ENCODE assay signal across 7 mouse cellular contexts in genomic region chr11:60728260-60728761, GRCm38 (mm10). TPM values are rescaled to one million over a fixed set of nuclear protein-coding genes. Genes with fewer than 3 reads are reported as not detected.
A peak's percentile ranks its signal among the peaks of the same experiment; 100 is the strongest.
DNase-seq lines count a peak whose midpoint lies in the region; ATAC-seq lines count a peak whose summit lies in the region.

Gene Mief2, plus strand, starts transcription at chr11:60728398.

- peak within 1 kb of the TSS; percentile 78 for H3K4me2 ChIP-seq in intestine, embryonic 15.5 days (replicated peaks)

- DNase-seq in adrenal gland, adult 2 months: peak; percentile 96
- peak; percentile 90 for DNase-seq in embryo, embryonic 11.5 days (ENCODE audit: low read depth, low spot score)
- peak; percentile 92 for DNase-seq in gastrocnemius, postnatal 36 days
- DNase-seq in left cerebral cortex, postnatal 25 days (ENCODE audit: low spot score in 2 of 2): peak; percentile 95 to 98
- peak; percentile 94 for DNase-seq in midbrain, embryonic 10.5 days (ENCODE audit: low spot score)
- peak; percentile 91 for DNase-seq in right cerebral cortex, postnatal 4 days

- peak within 1 kb of the TSS; percentile 90 for H3K9ac ChIP-seq in intestine, embryonic 15.5 days

- H3K4me1 ChIP-seq in intestine, embryonic 15.5 days (replicated peaks): peaks cover 21% of the 10 kb centered on the region
- H3K4me1 ChIP-seq in midbrain, embryonic 10.5 days: peaks cover 35% of the 10 kb centered on the region

- peaks cover 23% of the 10 kb centered on the region; the same call in 1 of the 2 replicates for H3K36me3 ChIP-seq in intestine, embryonic 15.5 days
- H3K36me3 ChIP-seq in midbrain, embryonic 10.5 days: peaks cover 51% of the 10 kb centered on the region

- no peaks in the 10 kb centered on the region for H3K27me3 ChIP-seq in intestine, embryonic 15.5 days (replicated peaks)
- no peaks in the 10 kb centered on the region for H3K27me3 ChIP-seq in midbrain, embryonic 10.5 days (ENCODE audit: low read depth, poor library complexity, severe bottlenecking)

- WGBS in intestine, embryonic 15.5 days: under 1% methylated on average over 44 of the region's 44 CpGs
- under 1% methylated on average over 44 of the region's 44 CpGs for WGBS in midbrain, embryonic 10.5 days

- H3K27ac ChIP-seq in intestine, embryonic 15.5 days: peak within 1 kb of the TSS; percentile 91
- peak within 1 kb of the TSS; percentile 92 for H3K27ac ChIP-seq in midbrain, embryonic 10.5 days (replicated peaks)

- intact Hi-C loops in gastrocnemius, postnatal 36 days (cut with DNase I): no loop called here
- intact Hi-C loops in left cerebral cortex, postnatal 25 days (cut with DNase I): no loop called here

- H3K9me3 ChIP-seq in intestine, embryonic 15.5 days: no peaks in the 10 kb centered on the region
- H3K9me3 ChIP-seq in midbrain, embryonic 10.5 days (replicated peaks): no peaks in the 10 kb centered on the region

- H3K4me3 ChIP-seq in intestine, embryonic 15.5 days (replicated peaks): peak within 1 kb of the TSS; percentile 87
- peak within 1 kb of the TSS; percentile 94 for H3K4me3 ChIP-seq in midbrain, embryonic 10.5 days

- ATAC-seq in intestine, embryonic 15.5 days: peak; percentile 93

RNA-seq across cellular contexts. Expression of gene Mief2, which starts in this region (rescaled TPM):
- 10 to 100 TPM; 26.0 to 41.6 TPM for total RNA-seq in adrenal gland, adult 2 months (2021)
- polyA plus RNA-seq in adrenal gland, adult 2 months (2012; rRNA removed): 47.2 and 50.1 TPM in 2 replicates
- 10 to 100 TPM; 70.1 to 91.0 TPM for total RNA-seq in gastrocnemius, postnatal 36 days (2021)
- 9.3 and 9.4 TPM in 2 replicates for polyA plus RNA-seq in intestine, embryonic 15.5 days (2015; fragmentation: Nextera tagmentation; extraction: Ambion mirVana)
- total RNA-seq in left cerebral cortex, postnatal 25 days (2021): 10 to 100 TPM; 22.5 to 23.0 TPM
- polyA plus RNA-seq in midbrain, embryonic 10.5 days (2016; fragmentation: Nextera tagmentation; extraction: Ambion mirVana): 14.6 and 15.6 TPM in 2 replicates

Comparison
In these comparisons a context has a peak if more than half of its experiments do, and no peak if none do; other contexts are left out.
1. Peak in every context shown above with its lines: DNase-seq, ATAC-seq, H3K4me3 ChIP-seq and H3K27ac ChIP-seq.